Mouse (Mus musculus): ENCODE measurements around the gene Rpp14. TPM values are rescaled to one million over a fixed set of nuclear protein-coding genes. Genes with fewer than 3 reads are reported as not detected.

The Rpp14 gene
- 10 to 100 TPM; 35.2 to 38.5 TPM for polyA plus RNA-seq (2017; shearing (Covaris generic))

- peak; percentile 93 for ATAC-seq
Measured at GRCm38 (mm10) chr14:8080165-8080679, at the start of gene Rpp14. TSS of gene Rpp14 (plus strand) at chr14:8080367.

DNA sequence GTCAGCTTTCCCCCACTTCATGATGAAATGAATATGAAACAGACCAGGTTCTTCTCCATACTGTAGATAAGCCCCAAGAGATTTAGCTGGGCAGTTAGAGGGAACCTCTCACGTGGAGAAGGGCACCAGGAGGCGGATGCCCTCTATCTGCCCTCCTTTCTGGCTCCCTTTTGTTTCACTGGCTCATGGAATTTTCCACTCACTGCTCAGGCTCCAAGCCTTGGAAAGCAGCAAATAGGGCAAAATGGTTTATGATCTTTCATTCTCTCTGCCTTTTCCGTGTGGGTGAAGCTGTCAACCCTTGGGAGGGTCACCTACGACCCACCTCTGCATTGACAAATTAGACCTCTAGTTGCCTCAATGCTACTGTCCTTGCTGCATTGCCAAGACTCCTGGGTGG lies 49.6 kb upstream of the Rpp14 start:
- ATAC-seq: no peak

DNA sequence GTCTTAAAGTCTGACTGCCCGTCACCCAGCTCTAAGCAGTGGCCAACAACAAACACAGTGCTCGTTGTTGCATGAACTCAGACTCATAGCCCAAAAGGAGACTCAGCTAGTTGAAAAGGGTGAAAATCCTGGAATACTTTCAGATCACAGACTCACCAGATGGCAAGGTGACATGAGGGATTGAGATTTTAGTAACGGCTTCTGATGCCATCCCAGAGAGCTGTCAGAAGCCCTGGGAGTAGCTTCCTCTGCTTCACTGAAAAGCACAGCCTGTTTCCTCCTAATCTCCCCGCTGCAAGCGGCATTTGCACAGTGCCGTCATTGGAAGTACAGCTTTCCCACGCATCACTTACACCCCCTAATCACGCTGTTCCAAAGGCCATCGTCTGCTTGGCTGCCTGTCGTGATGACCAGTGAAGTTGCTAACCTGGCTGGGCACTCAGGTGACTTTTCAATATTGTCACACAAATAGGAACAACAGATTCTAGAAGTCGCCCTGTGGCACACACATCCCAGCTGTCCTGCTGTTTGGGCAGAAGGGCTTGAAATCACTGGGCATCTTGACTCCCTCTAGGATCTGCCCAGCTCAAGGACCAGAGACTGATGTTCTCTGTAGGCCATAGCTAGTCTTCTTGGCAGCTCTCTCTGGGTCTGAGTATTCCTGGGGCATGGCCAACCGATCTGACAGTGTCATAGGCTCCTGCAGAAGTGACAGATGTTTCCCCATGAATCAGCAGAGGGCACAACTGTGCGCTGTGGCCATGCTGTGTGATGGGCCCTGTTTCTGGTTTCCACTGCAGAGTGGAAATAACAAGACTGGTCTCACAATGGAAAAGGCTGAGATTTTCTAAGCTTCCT lies 47.9 kb upstream of the Rpp14 start:
- ATAC-seq: no peak

GRCm38 (mm10) chr14:8034561-8034960 lies 45.6 kb upstream of the Rpp14 start:
- no peak for ATAC-seq

DNA sequence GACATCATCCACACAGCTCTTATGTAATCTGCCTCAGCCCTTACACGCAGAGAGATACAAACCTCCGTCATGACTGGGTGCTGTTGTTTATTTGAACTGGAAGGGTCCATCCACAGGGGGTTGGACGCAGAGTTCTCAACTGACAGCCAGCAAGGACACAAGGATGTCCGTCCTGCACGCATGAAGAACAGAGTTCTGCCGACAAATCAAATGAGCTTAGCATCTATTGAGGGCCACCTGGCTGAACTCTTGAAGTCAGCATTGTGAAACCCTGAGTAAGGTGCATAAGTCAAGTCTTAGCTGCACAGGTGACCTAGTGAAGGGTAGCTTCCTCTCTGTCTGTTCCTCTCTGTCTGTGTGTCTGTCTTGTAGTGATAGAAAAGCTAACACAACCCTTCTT lies 44.2 kb upstream of the Rpp14 start:
- ATAC-seq: no peak

- no peak for ATAC-seq
Measured at GRCm38 (mm10) chr14:8036406-8036805, 43.8 kb upstream of the Rpp14 start.

DNA sequence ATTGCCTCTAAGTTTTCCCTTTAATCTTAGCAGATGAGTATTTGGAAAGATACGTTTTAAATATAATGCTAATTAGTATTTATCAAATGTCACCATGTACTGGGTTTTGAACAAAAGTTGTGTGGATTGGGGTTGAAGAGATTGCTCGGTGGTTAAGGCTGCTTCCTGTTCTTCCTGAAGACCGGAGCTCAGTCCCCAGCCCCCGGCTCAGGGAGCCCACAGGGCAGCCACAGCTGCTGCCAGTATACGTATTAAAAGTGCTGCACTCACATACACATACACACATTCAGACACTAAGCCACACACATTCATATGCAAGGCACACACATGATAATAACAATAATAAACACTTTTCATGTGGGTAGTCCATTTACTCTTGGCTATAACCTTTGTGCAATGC lies 42.0 kb upstream of the Rpp14 start:
- ATAC-seq: no peak

DNA sequence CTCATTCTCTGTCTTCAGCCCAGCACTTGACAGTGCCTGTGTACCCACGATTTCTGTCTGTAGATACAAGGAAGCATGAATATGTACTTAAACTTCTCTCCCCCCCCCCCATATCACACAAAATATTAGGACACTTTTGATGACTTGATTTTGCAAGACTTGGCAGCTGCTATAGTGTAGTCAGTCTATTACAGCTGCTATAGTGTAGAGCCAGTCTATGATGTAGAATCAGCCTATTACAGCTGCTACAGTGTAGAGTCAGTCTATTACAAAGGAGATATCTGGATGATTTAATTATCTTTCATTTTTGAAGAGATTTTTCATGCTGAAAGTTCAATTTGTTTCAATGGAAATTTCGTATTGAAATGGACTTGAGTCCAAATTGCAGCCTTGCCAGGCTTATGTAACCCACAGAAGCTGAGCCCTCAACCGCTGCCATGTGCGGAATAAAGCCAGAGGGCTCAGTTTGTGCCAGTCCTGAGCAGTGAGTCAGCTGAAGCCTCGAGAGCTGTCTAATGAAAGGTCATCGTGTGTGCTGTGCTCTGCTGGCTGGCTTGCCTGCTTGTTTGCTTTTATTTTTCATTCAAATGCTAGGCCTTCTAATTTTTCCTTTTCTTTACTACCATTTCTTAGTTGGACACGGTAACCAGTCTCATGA lies 41.2 kb upstream of the Rpp14 start:
- ATAC-seq: no peak

GRCm38 (mm10) chr14:8040179-8040578 lies 40.0 kb upstream of the Rpp14 start:
- no peak for ATAC-seq

DNA sequence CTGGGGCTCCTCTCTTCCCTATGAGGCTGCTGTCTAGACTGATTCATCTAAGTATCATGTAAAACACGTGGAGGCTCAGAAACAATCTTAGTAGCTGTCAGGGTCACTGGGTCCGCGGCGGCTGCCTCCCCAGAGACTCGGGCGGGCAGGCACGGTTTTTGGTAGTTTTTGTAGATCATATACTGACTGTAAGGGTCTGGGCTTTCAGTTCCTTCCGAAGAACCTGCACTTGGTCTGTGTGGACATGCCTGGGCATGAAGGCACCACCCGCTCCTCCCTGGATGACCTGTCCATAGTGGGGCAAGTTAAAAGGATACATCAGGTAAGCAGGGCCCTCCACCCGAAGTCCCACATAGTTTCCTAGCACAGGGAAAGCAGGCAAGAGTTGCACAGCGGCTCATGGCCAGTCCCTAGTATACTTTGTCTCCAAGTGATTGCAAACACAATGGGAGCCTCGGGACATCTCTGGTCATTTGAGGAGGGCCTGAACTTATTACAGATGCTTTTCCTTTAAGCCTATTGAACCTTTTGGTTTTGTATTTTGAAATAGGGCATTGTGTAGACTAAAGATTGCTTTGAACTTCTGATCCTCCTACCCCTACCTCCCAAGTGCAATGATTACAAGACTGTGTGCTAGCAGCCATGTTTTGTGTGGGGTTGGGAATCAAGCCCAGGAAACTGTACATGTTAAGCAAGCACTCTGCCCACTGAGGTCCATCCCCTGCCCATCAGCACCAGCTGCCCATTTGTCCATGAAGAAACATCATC lies 39.1 kb upstream of the Rpp14 start:
- ATAC-seq: no peak

GRCm38 (mm10) chr14:8042120-8042519 lies 38.0 kb upstream of the Rpp14 start:
- no peak for ATAC-seq

DNA sequence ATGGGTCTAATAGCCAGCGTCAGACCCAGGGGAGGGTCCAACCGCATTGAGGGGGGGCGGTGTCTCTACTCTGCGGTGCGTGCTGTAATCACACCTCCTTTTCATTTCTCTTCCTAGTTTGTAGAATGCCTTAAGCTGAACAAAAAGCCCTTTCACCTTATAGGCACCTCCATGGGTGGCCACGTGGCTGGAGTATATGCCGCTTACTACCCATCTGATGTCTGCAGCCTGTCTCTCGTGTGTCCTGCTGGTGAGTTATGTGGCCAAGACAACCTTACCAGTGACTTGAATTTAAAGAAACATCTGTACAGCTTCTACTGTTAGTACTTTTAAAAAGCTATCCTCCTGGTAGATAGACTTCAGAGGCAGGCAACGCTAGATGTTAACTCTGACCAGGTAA lies 37.6 kb upstream of the Rpp14 start:
- ATAC-seq: no peak

DNA sequence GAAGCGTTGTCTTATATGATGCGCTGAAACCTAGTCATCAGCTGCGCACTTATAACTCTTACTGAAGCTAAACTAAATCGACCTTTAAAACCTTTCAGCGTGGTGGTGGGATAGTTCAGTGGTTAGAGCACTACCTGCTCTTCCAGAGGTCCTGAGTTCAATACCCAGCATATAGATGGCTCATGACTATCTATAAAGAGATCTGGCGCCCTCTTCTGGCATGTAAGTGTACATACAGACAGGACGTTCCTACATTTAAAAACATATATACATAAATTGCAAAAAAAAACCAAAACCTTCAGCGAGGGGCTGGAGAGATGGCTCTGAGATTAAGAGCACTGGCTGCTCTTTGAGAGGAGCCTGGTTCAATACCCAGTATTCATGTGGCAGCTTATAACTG lies 35.8 kb upstream of the Rpp14 start:
- ATAC-seq: peak; percentile 40

- ATAC-seq: peak; percentile 79
Measured at GRCm38 (mm10) chr14:8044786-8045185, 35.4 kb upstream of the Rpp14 start.

GRCm38 (mm10) chr14:8045187-8045846 lies 34.9 kb upstream of the Rpp14 start:
- peak; percentile 64 for ATAC-seq

GRCm38 (mm10) chr14:8046839-8047238 lies 33.3 kb upstream of the Rpp14 start:
- ATAC-seq: no peak

DNA sequence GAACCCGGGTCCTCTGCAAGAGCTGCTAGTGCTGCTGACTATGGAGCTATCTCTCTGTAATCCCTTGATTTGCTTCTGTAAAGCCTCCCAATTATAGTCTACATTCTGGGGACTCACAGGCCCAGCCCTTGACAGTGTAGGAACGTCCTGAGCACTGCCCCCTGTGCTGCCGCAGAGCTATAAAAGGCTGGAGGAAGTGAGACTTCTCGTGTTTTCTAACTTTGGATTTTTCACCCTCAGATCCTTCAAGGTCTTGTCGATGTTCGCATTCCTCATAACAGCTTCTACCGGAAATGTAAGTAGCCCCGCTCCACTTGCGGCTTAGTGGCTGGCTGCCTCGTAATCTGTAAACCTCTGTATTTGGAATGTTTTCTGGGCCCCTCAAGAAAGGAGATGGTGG lies 30.8 kb upstream of the Rpp14 start:
- ATAC-seq: no peak

- no peak for ATAC-seq
Measured at GRCm38 (mm10) chr14:8051869-8052268, 28.3 kb upstream of the Rpp14 start.

DNA sequence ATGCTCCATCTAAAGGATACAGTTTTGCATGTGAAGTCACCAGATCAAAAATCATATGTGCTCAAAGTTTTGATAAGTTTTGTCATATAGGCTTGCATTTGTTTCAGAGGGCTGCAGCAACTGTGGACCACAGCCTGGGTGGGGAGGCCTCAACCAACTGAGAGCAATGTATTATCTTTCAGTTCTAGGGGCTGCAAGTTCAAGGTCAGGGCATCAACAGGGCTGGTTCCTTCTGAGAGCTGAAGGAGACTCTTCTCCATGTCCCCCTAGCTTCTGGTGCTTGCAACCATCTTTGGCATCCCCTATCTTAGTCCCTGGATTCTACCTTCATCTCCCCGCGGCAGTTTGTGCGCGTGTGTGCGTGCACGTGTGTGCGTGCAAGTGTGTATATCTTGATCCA lies 27.5 kb upstream of the Rpp14 start:
- no peak for ATAC-seq

- no peak for ATAC-seq
Measured at GRCm38 (mm10) chr14:8054310-8055102, 25.7 kb upstream of the Rpp14 start.

- ATAC-seq: no peak
Measured at GRCm38 (mm10) chr14:8056076-8056475, 24.1 kb upstream of the Rpp14 start.

GRCm38 (mm10) chr14:8059938-8060337 lies 20.2 kb upstream of the Rpp14 start:
- no peak for ATAC-seq
